Mouse (Mus musculus) left cerebral cortex, postnatal 36 days (tissue): ENCODE data around the gene Pole. TPM values are rescaled to one million over a fixed set of nuclear protein-coding genes. Genes with fewer than 3 reads are reported as not detected.

Source experiments
- total RNA-seq, 2 experiments: library from RNA; stranded (reverse); gene quantifications; 2 replicates each; pipeline ENCODE4 v1.2.3; 2021

The Pole gene
- total RNA-seq, 2 experiments from 2014 or later = 1.0 to 1.5 TPM

Other genes with a start within 250 kb of the Pole start
- 1 to 10 TPM; 7.2 to 7.6 TPM for gene Gm17655, start 213.8 kb upstream of the Pole start, total RNA-seq
- under 1 TPM; 0.48 to 0.72 TPM for gene Gm35315, start 191.9 kb upstream of the Pole start, total RNA-seq
- 10 to 100 TPM; 11.1 to 12.0 TPM for gene Plcxd1, start 186.3 kb upstream of the Pole start, total RNA-seq
- 10 to 100 TPM; 85.4 to 88.5 TPM for gene Gtpbp6, start 178.1 kb upstream of the Pole start, total RNA-seq
- 10 to 100 TPM; 15.4 to 18.8 TPM for gene Zfp605, start 176.2 kb upstream of the Pole start, total RNA-seq
- 10 to 100 TPM; 42.5 to 62.2 TPM for gene Chfr, start 150.5 kb upstream of the Pole start, total RNA-seq
- gene Golga3, start 109.6 kb upstream of the Pole start, total RNA-seq = 10 to 100 TPM; 42.0 to 46.7 TPM
- gene Ankle2, start 55.3 kb upstream of the Pole start, total RNA-seq = 10 to 100 TPM; 37.1 to 37.2 TPM
- 10 to 100 TPM; 61.0 to 68.1 TPM for gene Pgam5, start 16.4 kb upstream of the Pole start, total RNA-seq
- gene Pxmp2, start 120 bp upstream of the Pole start, total RNA-seq = 1 to 10 TPM; 6.9 to 8.5 TPM
- not detected for gene P2rx2, start 56.9 kb downstream of the Pole start, total RNA-seq
- gene Lrcol1, start 58.4 kb downstream of the Pole start, total RNA-seq = not detected
- gene Fbrsl1, start 162.2 kb downstream of the Pole start, total RNA-seq = 10 to 100 TPM; 75.2 to 82.6 TPM